Mouse (Mus musculus) midbrain, embryonic 11.5 days (tissue): ENCODE data around the gene Dhodh. TPM values are rescaled to one million over a fixed set of nuclear protein-coding genes. Genes with fewer than 3 reads are reported as not detected.

ENCODE experiments used
- ATAC-seq: fragments of 200-750 bp; cut with Nextera tagmentation; 2 replicates; pipeline ENCODE4 v1.8.0; 2017; ENCODE audit warnings: moderate TSS enrichment, moderate library complexity; ENCODE audit not compliant: low FRiP score
- DNase-seq: peaks from one replicate; pipeline ENCODE4 v3.0.0; 2015; ENCODE audit warnings: low spot score; ENCODE audit errors: missing footprints
- H3K27ac ChIP-seq: fragments of 300-500 bp; sonication (generic); 2 replicates; pipeline ENCODE4 v1.5.1; 2014; ENCODE audit warnings: low read depth, low read length
- H3K27me3 ChIP-seq: fragments of 300-500 bp; sonication (generic); 2 replicates; pipeline ENCODE4 v1.6.1; 2014; ENCODE audit warnings: mild to moderate bottlenecking, low read length, moderate library complexity, mixed read lengths; ENCODE audit not compliant: control insufficient read depth, insufficient read depth
- H3K36me3 ChIP-seq: fragments of 300-500 bp; sonication (generic); 2 replicates; pipeline ENCODE4 v1.6.1; 2014; ENCODE audit warnings: mild to moderate bottlenecking, low read length, moderate library complexity, mixed read lengths; ENCODE audit not compliant: control insufficient read depth, insufficient read depth
- H3K4me1 ChIP-seq: fragments of 300-500 bp; sonication (generic); 2 replicates; pipeline ENCODE4 v1.6.1; 2014; ENCODE audit warnings: low read length; ENCODE audit not compliant: control insufficient read depth, insufficient read depth
- H3K4me2 ChIP-seq: fragments of 300-500 bp; sonication (generic); 2 replicates; pipeline ENCODE4 v1.6.1; 2014; ENCODE audit warnings: mild to moderate bottlenecking, moderate library complexity
- H3K4me3 ChIP-seq: fragments of 300-500 bp; sonication (generic); 2 replicates; pipeline ENCODE4 v1.5.1; 2014; ENCODE audit warnings: low read depth, low read length
- H3K9ac ChIP-seq: fragments of 300-500 bp; sonication (generic); 2 replicates; pipeline ENCODE4 v1.6.1; 2014; ENCODE audit warnings: low read length
- H3K9me3 ChIP-seq: fragments of 300-500 bp; sonication (generic); 2 replicates; pipeline ENCODE4 v1.6.1; 2016; ENCODE audit warnings: low read length; ENCODE audit not compliant: control insufficient read depth
- WGBS: fragments of 180-500 bp; shearing (Covaris S2); extraction: QIAGEN DNeasy Blood & Tissue Kit; methylation state at CpG from one replicate; pipeline ENCODE4 v1.1.7; 2014; 5-methylcytosine and 5-hydroxymethylcytosine counted together
- polyA plus RNA-seq: library from polyadenylated mRNA; unstranded; fragments of >200 nt; fragmentation: Nextera tagmentation; extraction: Ambion mirVana; gene quantifications from 2 replicates; pipeline ENCODE4 v1.2.1, GENCODE M21; 2014

Gene Dhodh
- polyA plus RNA-seq, 1 experiment from 2014 or later: 38.5 TPM

- peak within 1 kb of the TSS; percentile 92 for H3K4me3 ChIP-seq
- peak within 1 kb of the TSS; percentile 94 for H3K4me2 ChIP-seq
- H3K27me3 ChIP-seq: no peaks in the 10 kb centered on the region
- peaks cover 5% of the 10 kb centered on the region; the same call in 1 of the 2 replicates for H3K36me3 ChIP-seq
- no peaks in the 10 kb centered on the region for H3K9me3 ChIP-seq
- ATAC-seq (peak; percentile 99), DNase-seq (peak; percentile 100)
- WGBS: under 1% methylated on average over 52 of the region's 52 CpGs
- H3K4me1 ChIP-seq: peaks cover 16% of the 10 kb centered on the region
- peak within 1 kb of the TSS; percentile 85 for H3K27ac ChIP-seq
- H3K9ac ChIP-seq: peak within 1 kb of the TSS; percentile 94
Measured at GRCm38 (mm10) chr8:109565498-109566333, 42.8 kb downstream of the Dhodh start, which contains the start of the genes Dhx38 and Txnl4b. Dhx38 (minus strand) TSS chr8:109565861. Txnl4b (plus strand) TSS chr8:109565892.

GRCm38 (mm10) chr8:109564766-109565165 lies 43.7 kb downstream of the Dhodh start:
- Histone ChIP-seq H3K27me3 (no peaks in the 10 kb centered on the region), H3K9me3 (no peaks in the 10 kb centered on the region), H3K27ac (no peak overlapping the region), H3K36me3 (peaks cover 11% of the 10 kb centered on the region; the same call in 1 of the 2 replicates), H3K4me1 (peaks cover 16% of the 10 kb centered on the region), H3K4me3 (peak overlapping the region; percentile 92), H3K9ac (peak overlapping the region; percentile 94), H3K4me2 (peak overlapping the region; percentile 94)
- no peak for ATAC-seq
- DNase-seq: peak; percentile 86
- WGBS: 6% methylated on average over 10 of the region's 10 CpGs

DNA sequence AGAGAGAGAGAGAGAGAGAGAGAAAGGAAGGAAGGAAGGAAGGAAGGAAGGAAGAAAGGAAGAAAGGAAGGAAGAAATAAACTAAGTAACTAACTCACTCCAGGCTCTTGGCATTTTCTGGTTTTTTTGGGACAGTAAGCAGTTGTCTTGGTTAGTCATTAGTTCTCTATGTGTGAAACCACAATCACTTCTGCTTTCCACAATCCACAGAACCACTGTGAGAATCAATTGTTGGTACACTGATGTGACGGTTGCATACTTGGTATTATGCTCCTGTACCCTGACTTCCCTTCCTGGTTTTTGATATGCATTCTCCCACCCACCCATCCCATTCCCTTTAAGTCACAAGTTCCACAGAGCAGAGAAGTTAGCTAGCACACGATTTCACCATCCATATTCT lies 44.6 kb downstream of the Dhodh start:
- Histone ChIP-seq H3K4me3 (no peak overlapping the region), H3K27ac (no peak overlapping the region), H3K9me3 (no peaks in the 10 kb centered on the region), H3K9ac (no peak overlapping the region), H3K36me3 (peaks cover 18% of the 10 kb centered on the region), H3K4me2 (no peak overlapping the region), H3K4me1 (peaks cover 16% of the 10 kb centered on the region), H3K27me3 (no peaks in the 10 kb centered on the region)
- no peak for DNase-seq
- no peak for ATAC-seq
- 80% methylated on average over 2 of the region's 2 CpGs for WGBS

- peak; percentile 88 for DNase-seq
- H3K9me3 ChIP-seq: no peaks in the 10 kb centered on the region
- 41% methylated on average over 3 of the region's 3 CpGs for WGBS
- no peak overlapping the region for H3K4me2 ChIP-seq
- no peak for ATAC-seq
- H3K27ac ChIP-seq: no peak overlapping the region
- no peaks in the 10 kb centered on the region for H3K27me3 ChIP-seq
- H3K4me1 ChIP-seq: no peaks in the 10 kb centered on the region
- peaks cover 71% of the 10 kb centered on the region for H3K36me3 ChIP-seq
- H3K4me3 ChIP-seq: no peak overlapping the region
- no peak overlapping the region for H3K9ac ChIP-seq
Measured at GRCm38 (mm10) chr8:109551663-109552062, 56.8 kb downstream of the Dhodh start.

- no peaks in the 10 kb centered on the region for H3K27me3 ChIP-seq
- WGBS: 41% methylated on average over 3 of the region's 3 CpGs
- no peaks in the 10 kb centered on the region for H3K4me1 ChIP-seq
- H3K4me2 ChIP-seq: no peak overlapping the region
- H3K36me3 ChIP-seq: peaks cover 20% of the 10 kb centered on the region
- H3K9me3 ChIP-seq: no peaks in the 10 kb centered on the region
- no peak overlapping the region for H3K4me3 ChIP-seq
- ATAC-seq (no peak), DNase-seq (no peak)
- no peak overlapping the region for H3K9ac ChIP-seq
- no peak overlapping the region for H3K27ac ChIP-seq
Measured at GRCm38 (mm10) chr8:109544049-109544448, 64.4 kb downstream of the Dhodh start.

DNA sequence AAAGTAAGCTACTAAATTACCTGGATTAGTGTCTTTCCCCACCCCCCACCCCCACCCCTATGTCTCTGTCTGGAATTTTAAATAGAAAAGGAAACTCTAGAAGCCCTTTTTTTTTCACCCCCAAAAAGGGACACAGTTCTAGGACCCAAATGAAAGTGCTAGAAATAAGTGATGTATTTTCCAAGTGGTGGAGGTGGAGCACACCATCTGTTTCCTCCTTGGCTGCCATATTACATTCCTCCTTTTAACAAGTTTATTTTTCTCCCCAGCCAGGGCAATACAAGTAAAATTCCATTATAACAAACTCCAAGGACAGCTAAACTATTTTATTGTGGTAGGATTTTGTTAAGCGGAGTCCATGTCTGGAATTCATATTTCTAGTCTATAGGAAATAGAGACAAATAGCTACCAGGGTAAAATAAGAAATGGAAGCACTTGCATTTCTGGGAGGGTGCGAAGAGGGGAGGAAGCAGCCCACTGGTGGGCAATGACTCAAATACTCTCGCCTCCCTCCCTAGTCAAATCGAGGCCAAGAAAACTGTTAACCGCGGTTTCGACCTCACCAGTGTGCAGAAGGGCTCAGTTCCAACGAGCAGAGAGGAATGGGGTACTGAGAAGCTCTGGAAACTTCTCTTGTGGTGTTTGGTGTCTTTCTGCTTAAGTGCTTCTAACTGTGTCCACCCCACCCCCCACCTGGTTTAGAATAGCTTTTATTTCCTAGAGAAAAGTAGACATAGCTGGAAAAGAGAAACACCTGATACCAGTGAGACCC lies 65.5 kb downstream of the Dhodh start:
- WGBS: 86% methylated on average over 8 of the region's 8 CpGs
- ATAC-seq: no peak

GRCm38 (mm10) chr8:109542165-109542564 lies 66.3 kb downstream of the Dhodh start:
- Histone ChIP-seq H3K4me1 (no peaks in the 10 kb centered on the region), H3K4me2 (no peak overlapping the region), H3K9ac (no peak overlapping the region), H3K36me3 (peaks cover 6% of the 10 kb centered on the region; the same call in 1 of the 2 replicates), H3K27ac (no peak overlapping the region), H3K4me3 (no peak overlapping the region), H3K9me3 (no peaks in the 10 kb centered on the region), H3K27me3 (no peaks in the 10 kb centered on the region)
- ATAC-seq (no peak), DNase-seq (no peak)
- WGBS: 68% methylated on average over 5 of the region's 5 CpGs

More for the DNA sequence above, 65.5 kb downstream of the Dhodh start:
- H3K9me3 ChIP-seq: no peaks in the 10 kb centered on the region
- H3K4me1 ChIP-seq: no peaks in the 10 kb centered on the region
- no peak overlapping the region for H3K4me2 ChIP-seq
- H3K27ac ChIP-seq: no peak overlapping the region
- no peaks in the 10 kb centered on the region for H3K27me3 ChIP-seq
- H3K36me3 ChIP-seq: peaks cover 12% of the 10 kb centered on the region
- no peak overlapping the region for H3K9ac ChIP-seq
- DNase-seq: no peak
- no peak overlapping the region for H3K4me3 ChIP-seq
